Mouse (Mus musculus): ENCODE data around the gene Tef. TPM values are rescaled to one million over a fixed set of nuclear protein-coding genes. Genes with fewer than 3 reads are reported as not detected.

Tef gene
- polyA plus RNA-seq, 1 experiment: 16.2 TPM

DNA sequence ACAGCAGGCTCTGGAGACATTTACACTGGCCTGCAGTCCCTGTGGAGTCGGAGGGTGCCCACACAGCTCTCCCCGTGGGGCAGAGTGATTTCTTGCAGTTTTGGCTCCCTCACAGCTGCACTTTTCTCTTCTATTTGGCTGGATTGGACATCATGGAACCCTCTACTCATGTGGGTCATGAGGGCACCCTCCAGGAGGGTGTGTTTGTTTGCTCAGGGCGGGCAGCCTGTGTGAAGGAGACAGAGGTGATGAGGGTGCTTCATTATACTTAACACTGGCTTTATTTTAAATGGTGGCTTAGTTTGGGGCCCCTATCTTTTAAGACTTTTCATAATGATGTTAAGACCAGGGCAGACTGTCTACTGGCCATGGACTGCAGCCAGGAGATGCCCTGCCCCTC, 22.6 kb downstream of the Tef start:
- 75% methylated on average over 3 of the region's 3 CpGs for WGBS
- Histone ChIP-seq H3K4me3 (replicated peaks; ENCODE audit: control insufficient read depth, low read depth, low read length) (no peak overlapping the region), H3K27ac (ENCODE audit: control insufficient read depth, insufficient read depth, low read depth, low read length, poor library complexity) (no peak overlapping the region), H3K4me1 (ENCODE audit: control insufficient read depth, insufficient read depth, low read length) (no peaks in the 10 kb centered on the region)
- TF ChIP-seq POLR2A (IDR thresholded peaks at IDR 0.05; ENCODE audit: borderline replicate concordance, control insufficient read depth, low read depth, low read length): no peak
- TF ChIP-seq CTCF (IDR thresholded peaks at IDR 0.05; ENCODE audit: control insufficient read depth, insufficient read depth, low read length): no peak

DNA sequence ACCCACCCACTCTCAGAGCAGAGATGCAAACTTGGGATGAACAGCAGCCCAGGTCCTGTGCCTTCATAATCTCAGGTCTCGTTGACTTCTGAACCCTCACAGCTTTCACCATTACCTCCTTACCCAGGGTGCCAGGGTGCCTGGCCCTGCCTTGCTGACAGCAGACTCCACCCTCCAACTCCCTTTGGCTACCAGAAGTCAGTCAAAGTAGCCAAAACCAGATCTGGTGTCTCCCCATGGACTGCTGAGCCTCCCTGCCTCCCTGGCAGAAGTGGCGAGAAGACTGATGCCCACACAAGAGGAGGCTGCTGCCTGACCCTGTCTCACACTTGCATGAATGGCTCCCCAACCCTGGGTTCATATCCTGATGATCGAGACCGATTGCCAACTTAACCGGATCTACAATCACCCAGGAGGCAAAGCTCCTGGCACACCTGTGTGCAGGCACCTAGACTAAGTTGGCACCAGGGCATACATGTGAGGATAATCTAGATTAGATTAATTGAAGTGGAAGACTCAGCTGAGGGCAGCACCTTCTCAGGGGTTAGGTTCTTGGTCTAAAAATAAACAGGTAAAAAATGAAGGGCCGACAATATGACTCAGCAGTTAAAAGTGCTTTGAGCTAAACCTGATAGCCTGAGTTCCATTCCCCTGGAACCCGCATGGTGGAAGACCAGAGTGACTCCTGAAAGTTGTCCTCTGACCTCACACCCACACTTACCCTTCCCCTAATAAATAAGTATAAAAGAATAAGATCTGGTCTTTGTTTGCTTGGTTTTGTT, 26.4 kb downstream of the Tef start:
- Histone ChIP-seq H3K4me3 (replicated peaks; ENCODE audit: control insufficient read depth, low read depth, low read length) (no peak overlapping the region), H3K4me1 (ENCODE audit: control insufficient read depth, insufficient read depth, low read length) (0 out of 2 replicates have a peak, but pooled peaks cover 1% of the 10 kb centered on the region), H3K27ac (ENCODE audit: control insufficient read depth, insufficient read depth, low read depth, low read length, poor library complexity) (no peak overlapping the region)
- 72% methylated on average over 7 of the region's 7 CpGs for WGBS
- TF ChIP-seq CTCF (IDR thresholded peaks at IDR 0.05; ENCODE audit: control insufficient read depth, insufficient read depth, low read length) (no peak), POLR2A (IDR thresholded peaks at IDR 0.05; ENCODE audit: borderline replicate concordance, control insufficient read depth, low read depth, low read length) (no peak)

DNA sequence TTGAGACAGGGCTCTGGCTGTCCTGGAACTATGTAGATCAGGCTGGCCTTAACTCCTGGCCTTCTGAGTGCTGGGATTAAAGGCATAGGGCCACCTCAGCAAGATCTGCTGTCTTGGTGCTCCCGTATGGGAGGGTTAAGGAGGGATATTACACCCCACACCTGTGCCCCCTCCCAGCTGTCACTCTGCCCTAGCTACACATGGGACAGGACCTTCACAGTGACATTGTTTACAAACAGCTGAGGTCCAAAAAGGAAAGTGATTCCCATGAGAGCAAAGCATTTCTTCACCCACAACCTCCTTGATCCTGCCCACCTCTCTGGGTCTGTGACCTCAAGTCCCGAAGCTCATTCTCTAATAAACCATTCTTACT, 27.0 kb downstream of the Tef start:
- 68% methylated on average over 2 of the region's 2 CpGs for WGBS
- TF ChIP-seq POLR2A (IDR thresholded peaks at IDR 0.05; ENCODE audit: borderline replicate concordance, control insufficient read depth, low read depth, low read length) (no peak), CTCF (IDR thresholded peaks at IDR 0.05; ENCODE audit: control insufficient read depth, insufficient read depth, low read length) (no peak)
- H3K4me1 ChIP-seq (ENCODE audit: control insufficient read depth, insufficient read depth, low read length): 0 out of 2 replicates have a peak, but pooled peaks cover 1% of the 10 kb centered on the region
- H3K4me3 ChIP-seq (replicated peaks; ENCODE audit: control insufficient read depth, low read depth, low read length): no peak overlapping the region
- H3K27ac ChIP-seq (ENCODE audit: control insufficient read depth, insufficient read depth, low read depth, low read length, poor library complexity): no peak overlapping the region

DNA sequence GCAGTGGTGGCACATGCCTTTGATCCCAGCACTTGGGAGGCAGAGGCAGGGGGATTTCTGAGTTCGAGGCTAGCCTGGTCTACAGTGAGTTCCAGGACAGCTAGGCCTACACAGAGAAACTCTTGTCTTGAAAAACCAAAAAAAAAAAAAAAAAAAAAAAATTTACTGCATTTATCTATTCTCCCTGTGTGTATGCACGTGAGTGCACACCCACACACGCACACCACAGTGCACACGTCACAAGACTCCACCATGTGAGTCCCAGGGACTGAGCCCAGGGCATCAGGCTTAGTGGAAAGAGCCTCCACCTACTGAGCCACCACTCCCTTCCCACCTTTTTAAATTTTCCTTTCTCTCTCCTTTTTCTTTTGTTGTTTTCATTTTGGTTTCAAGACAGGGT, 28.3 kb downstream of the Tef start:
- TF ChIP-seq POLR2A (IDR thresholded peaks at IDR 0.05; ENCODE audit: borderline replicate concordance, control insufficient read depth, low read depth, low read length) (no peak), CTCF (IDR thresholded peaks at IDR 0.05; ENCODE audit: control insufficient read depth, insufficient read depth, low read length) (no peak)
- Histone ChIP-seq H3K4me1 (ENCODE audit: control insufficient read depth, insufficient read depth, low read length) (0 out of 2 replicates have a peak, but pooled peaks cover 1% of the 10 kb centered on the region), H3K4me3 (replicated peaks; ENCODE audit: control insufficient read depth, low read depth, low read length) (no peak overlapping the region), H3K27ac (ENCODE audit: control insufficient read depth, insufficient read depth, low read depth, low read length, poor library complexity) (no peak overlapping the region)
- WGBS: 75% methylated on average over 4 of the region's 4 CpGs

DNA sequence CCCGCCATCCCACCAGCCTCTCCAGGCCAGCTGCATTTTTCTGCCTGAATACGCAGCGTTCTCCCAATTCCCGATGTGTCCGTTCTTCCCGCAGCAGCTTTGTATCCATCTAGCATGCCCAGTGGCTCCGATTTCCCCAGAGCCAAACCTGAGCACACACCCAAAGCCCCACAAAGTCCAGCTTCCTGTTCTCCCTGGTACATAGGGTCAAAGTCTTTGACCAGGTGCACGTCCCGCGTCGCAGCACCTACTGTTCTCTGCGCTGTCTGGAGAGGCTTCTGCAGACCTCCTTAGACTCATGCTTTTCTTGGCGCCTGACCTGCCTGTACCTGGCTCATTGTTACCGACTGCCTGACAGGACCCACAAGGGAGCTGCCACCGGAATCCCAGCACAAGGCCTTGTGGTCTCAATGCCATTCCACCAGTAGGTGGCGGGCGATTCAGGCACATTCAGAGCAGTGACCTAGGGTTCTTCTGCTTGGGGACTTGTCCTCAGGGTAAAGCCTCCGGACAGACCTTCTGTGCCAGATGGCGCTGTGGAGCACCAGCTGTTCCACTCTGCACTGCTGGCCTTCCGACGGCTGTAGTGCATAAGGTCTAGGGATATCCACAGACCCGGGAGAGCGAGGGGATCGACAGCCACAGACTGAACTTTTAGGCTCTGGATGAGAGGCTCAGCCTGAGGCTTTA, 29.1 kb downstream of the Tef start:
- WGBS: 19% methylated on average over 24 of the region's 24 CpGs
- TF ChIP-seq POLR2A (IDR thresholded peaks at IDR 0.05; ENCODE audit: borderline replicate concordance, control insufficient read depth, low read depth, low read length) (no peak), CTCF (IDR thresholded peaks at IDR 0.05; ENCODE audit: control insufficient read depth, insufficient read depth, low read length) (peak; percentile 98)
- 0 out of 2 replicates have a peak, but pooled peaks cover 1% of the 10 kb centered on the region for H3K4me1 ChIP-seq (ENCODE audit: control insufficient read depth, insufficient read depth, low read length)

DNA sequence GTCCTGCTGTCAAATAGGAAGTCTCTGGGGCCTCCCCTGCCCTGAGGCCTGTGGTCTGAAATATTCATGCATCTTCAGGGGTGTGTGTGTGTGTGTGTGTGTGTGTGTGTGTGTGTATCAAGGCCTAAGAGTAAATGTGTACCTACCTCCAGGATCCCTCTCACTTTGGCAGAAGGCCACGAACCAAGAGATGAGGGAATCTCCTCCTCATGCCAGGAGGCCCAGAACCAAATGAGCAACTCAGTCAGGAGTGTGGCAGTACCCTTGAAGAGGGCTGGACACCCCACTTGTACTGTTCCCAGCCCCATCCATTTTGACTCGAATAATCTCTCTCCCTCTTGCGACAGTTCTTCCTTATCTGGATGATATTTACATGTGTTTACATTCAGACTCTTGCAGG, 30.0 kb downstream of the Tef start:
- TF ChIP-seq POLR2A (IDR thresholded peaks at IDR 0.05; ENCODE audit: borderline replicate concordance, control insufficient read depth, low read depth, low read length): no peak
- TF ChIP-seq CTCF (IDR thresholded peaks at IDR 0.05; ENCODE audit: control insufficient read depth, insufficient read depth, low read length): no peak
- Histone ChIP-seq H3K4me1 (ENCODE audit: control insufficient read depth, insufficient read depth, low read length) (0 out of 2 replicates have a peak, but pooled peaks cover 1% of the 10 kb centered on the region), H3K4me3 (replicated peaks; ENCODE audit: control insufficient read depth, low read depth, low read length) (no peak overlapping the region), H3K27ac (ENCODE audit: control insufficient read depth, insufficient read depth, low read depth, low read length, poor library complexity) (no peak overlapping the region; the same call in 1 of the 2 replicates)
- WGBS: 56% methylated on average over 3 of the region's 3 CpGs

More for the DNA sequence above, 29.1 kb downstream of the Tef start:
- no peak overlapping the region for H3K27ac ChIP-seq (ENCODE audit: control insufficient read depth, insufficient read depth, low read depth, low read length, poor library complexity)
- H3K4me3 ChIP-seq (replicated peaks; ENCODE audit: control insufficient read depth, low read depth, low read length): no peak overlapping the region

DNA sequence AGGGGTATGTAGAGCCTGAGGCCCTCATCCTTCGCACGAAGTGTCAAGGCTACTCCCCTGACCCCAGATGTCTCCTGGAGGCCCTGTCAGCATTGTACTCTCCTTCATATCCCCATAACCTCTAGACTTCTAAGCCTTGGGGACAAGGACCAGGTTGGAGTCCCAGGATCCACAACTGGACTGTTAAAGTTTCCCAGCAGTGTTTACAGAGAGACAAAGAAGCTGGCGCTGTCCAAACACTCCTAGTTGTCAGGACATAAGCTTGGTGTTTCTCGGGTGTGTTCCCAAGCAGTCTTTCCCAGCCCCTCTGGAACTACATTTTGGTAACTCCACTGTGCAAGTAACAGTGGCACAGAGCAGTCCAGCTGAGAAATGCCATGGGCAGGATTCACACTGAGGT, 31.3 kb downstream of the Tef start:
- 80% methylated on average over 4 of the region's 4 CpGs for WGBS
- TF ChIP-seq CTCF (IDR thresholded peaks at IDR 0.05; ENCODE audit: control insufficient read depth, insufficient read depth, low read length) (no peak), POLR2A (IDR thresholded peaks at IDR 0.05; ENCODE audit: borderline replicate concordance, control insufficient read depth, low read depth, low read length) (no peak)
- Histone ChIP-seq H3K27ac (ENCODE audit: control insufficient read depth, insufficient read depth, low read depth, low read length, poor library complexity) (no peak overlapping the region), H3K4me1 (ENCODE audit: control insufficient read depth, insufficient read depth, low read length) (0 out of 2 replicates have a peak, but pooled peaks cover 1% of the 10 kb centered on the region), H3K4me3 (replicated peaks; ENCODE audit: control insufficient read depth, low read depth, low read length) (no peak overlapping the region)

DNA sequence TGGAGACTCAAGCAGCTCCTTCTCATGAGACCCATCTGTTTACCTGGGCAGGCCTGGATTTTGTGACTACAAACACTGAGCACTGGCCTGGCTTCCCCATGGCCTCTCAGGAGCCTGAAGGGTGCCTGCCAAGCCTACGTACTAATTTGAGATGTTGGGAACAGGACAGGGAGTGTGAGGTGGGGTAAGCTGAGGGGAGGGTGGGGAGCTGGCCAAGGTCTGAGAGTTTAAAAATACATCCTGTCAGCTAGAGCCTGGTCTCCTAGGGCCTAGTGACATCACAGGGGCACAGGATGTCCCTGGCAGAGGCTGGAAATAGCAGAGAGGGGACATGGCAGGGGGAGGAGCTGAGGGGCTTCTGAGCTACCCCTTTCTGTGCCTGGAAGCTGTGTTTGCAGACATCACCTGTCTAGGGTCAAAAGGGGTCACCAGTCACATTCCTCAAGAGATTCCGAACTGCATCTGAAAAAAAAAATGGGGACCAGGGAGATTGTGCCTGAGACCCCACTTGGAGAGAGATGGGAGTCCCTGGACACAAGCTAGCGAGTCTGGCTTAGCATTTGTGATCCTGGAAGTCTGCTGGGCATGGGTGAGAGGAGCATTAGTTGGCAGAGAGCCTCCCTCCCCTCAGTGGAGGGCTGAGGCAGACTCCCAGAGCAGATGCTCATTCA, 32.1 kb downstream of the Tef start:
- Histone ChIP-seq H3K4me3 (replicated peaks; ENCODE audit: control insufficient read depth, low read depth, low read length) (no peak overlapping the region), H3K4me1 (ENCODE audit: control insufficient read depth, insufficient read depth, low read length) (0 out of 2 replicates have a peak, but pooled peaks cover 1% of the 10 kb centered on the region), H3K27ac (ENCODE audit: control insufficient read depth, insufficient read depth, low read depth, low read length, poor library complexity) (no peak overlapping the region)
- WGBS: 86% methylated on average over 3 of the region's 3 CpGs
- TF ChIP-seq CTCF (IDR thresholded peaks at IDR 0.05; ENCODE audit: control insufficient read depth, insufficient read depth, low read length): no peak
- no peak for TF ChIP-seq POLR2A (IDR thresholded peaks at IDR 0.05; ENCODE audit: borderline replicate concordance, control insufficient read depth, low read depth, low read length)

All from bone marrow, adult 2 months (tissue).